Mouse (Mus musculus) ZHBTc4 (cell line): ENCODE results near the gene Olfr960.

Experiments
- DNase-seq: peaks from one replicate; pipeline ENCODE4 v3.0.0-alpha.2; 2011; ENCODE audit warnings: low read depth, low spot score

Gene Olfr960

DNA sequence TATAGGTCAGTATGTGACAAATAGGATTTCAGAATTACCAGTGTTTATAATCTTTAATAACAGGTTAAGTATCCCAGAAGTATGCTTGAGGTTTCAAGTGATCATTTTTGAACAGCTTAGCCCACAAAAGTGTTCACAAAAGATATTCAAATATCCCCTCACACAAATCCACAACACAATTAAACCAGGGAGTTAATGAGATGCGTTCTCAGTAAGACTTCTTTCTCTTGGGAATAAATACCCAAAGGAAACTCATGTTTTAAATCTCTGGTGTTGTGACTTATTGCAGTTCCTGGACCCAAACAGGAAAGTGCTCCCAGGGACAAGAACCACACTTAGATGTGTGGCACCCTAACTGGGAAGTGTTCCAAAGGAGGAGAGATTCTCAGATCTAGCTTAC is at the start of gene Olfr960:
TSS of gene Olfr960 (plus strand) at position 301 of the 400 bp plus-strand sequence.
- DNase-seq, result no peak

DNA sequence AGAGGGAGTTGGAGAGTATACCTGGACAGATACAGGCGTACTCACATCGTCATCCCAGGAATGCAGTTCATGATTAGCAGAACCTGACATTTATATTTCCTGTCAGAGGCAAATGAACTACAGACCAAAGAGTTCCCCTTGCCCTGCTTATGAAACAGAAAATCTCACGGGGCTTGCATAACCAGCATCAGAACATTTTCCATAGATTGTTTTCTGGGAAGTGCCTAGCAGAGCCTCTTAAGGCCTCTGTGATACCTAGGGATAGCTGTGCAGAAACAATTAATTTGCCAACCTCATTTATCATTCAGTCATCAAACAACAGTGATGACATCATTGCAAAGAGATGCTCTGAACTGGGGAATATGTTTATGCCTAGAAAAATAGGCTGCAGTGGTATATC is 45.7 kb upstream of the Olfr960 start, which contains the start of gene Olfr959:
TSS of gene Olfr959 (minus strand) at position 101 of the 400 bp plus-strand sequence.
- DNase-seq, result no peak

DNA sequence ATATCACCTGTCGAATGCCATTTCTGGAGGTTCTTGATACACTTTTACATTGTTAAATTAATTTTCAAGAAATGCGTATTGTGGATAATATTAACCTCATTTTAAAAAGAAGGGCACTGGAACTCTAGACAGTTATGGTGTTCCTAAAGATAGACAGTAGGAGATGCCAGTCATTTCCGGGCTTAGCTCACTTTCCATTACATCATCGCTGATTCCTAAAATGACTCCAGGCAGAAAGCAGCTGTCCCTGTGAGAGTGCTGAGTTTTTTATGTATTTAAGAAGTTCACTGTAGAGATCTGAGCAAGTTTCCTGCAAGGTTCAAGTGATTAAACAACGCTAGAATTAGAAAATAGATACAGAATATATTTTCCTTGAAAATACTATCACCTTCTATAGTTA is 44.1 kb upstream of the Olfr960 start:
- no peak for DNase-seq

DNA sequence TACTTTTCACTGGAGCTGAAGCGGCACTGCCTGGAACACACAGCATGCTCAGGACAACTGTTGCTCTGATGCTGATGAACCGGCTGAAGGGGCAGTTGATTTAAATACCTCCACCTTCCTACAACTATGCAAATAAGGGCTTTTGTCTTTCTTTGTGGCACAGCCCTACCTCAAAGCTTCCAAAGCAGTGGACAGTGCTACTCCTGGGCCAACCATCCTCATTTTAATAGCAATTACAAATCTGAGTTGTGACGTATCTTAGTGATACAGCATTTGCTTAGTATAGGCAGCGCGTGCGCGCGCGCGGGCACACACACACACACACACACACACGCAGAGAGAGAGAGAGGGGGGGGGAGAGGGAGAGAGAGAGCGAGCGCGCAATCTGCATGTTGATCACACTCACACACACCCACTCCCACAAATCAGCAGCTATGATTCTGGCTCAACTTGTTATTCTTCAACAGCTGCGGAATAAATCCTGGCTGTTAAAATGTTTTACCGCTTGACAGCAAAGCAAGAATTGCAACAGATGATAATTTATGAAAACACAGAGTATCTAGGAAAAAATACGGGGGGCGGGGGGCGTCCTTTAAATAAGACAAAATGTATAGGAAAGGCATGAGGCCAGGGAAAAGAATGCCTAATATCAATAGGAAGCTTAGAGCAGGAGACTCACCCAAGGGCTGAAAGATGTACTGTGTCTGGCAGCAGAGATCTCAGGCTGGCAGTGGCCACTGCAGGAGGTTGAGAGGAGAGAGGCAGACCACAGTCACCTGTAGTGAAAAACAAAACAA is 18.4 kb upstream of the Olfr960 start:
- peak; percentile 58 for DNase-seq

DNA sequence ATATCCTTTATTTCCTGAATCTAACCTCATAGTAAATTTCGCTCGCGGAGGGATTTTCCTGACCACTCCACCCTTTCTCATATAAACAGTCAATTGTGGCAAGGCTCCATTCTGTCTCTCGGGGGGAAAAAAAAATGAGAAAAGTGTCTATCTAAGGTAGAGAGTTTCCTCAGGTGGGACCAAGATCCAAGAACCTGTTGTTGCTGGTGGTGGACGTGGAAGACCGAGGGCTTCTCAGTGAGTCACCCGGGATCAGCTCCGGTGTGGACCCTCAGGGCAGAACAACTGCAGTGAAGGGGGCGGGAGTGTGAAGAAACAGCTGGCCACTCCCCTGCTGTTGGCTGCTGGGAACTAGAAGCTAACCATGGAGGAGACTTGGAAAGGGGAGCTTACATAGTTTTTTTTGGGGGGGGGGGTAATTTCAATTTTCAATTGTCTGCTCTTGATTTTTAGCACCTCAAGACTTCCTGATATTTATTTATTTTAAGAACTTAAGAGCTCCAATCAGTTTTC is 17.8 kb upstream of the Olfr960 start:
- peak; percentile 16 for DNase-seq

DNA sequence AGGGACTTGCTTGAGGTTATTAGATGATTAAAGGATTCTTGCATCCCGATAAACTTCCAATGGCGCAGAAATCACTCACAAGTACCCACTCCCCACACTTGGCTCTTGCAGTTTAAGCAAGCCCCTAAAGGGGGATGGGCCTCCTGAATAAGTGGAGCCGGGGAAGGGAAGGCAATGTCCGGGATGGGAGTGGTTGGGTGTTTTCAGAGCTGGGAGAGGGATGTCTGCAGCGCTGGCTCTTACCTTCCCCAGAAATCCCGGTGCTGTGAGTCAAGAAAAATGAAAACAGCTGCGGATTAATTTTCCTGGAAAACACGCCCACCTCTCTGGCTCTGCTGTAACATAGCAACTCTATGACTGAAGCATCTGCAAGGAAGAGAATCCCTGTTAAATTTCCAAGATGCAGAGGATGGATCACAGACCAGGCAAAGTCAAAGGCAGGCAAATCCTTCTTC is 17.1 kb upstream of the Olfr960 start, which contains the start of gene AW551984:
TSS of gene AW551984 (minus strand) at position 405 of the 455 bp plus-strand sequence.
- peak; percentile 39 for DNase-seq

DNA sequence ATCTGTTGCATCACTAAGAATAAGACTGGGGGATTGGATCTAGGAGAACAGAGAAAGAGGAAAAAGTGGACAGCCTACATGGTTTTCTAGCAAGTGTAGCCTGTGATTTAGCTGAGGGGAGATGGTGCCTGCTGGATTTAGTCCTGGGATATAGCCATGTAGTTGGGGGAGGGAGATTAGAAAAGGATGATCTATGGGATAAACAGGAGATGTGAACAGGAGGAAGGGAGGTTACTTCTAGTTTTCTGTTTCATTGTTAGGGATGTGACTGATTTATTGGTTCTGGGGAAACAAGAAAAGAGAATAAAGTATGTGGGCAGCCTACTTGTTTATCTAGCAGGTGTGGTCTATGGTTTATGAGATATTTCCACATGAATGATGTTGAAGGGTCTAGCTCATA is 12.7 kb upstream of the Olfr960 start:
- no peak for DNase-seq

DNA sequence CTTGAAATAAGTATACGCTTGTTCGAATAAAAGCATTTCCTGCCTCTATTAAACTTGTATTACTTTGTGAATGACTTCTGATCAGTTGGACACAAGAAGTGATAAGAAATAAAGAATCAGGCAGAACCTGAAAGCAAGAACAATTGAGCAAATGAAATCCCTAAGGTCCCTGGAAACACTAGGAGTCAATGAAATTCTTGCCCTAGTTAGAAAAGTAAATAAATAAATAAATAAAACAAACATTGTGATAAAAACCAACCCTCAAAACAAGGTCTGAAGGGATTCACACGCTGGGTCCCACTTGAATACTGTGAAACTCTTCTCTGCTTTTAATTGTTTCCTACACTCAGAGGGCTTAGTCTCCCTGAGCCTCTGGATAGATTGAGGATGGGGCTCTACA is 10.8 kb upstream of the Olfr960 start, which contains the start of gene Olfr148:
TSS of gene Olfr148 (plus strand) at position 301 of the 400 bp plus-strand sequence.
- no peak for DNase-seq

DNA sequence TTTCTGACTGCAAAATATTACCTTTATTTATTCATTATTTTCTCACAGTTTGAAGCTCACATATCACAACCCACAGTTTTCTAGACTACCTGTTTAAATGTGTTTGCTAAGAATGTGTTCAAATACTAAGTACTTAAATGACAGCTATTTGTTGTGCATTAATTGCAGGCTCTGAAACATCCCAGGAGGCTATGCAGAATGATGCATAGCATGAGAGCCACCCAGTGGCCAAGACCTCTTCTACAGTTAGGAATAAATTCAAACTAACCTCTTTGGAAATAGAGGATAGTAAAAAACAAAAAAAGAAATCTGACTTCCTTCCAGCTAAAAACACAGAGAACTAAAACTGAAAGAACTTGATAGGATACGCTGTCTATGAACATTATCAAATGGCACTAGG is 9.2 kb upstream of the Olfr960 start:
- DNase-seq, result peak; percentile 9

DNA sequence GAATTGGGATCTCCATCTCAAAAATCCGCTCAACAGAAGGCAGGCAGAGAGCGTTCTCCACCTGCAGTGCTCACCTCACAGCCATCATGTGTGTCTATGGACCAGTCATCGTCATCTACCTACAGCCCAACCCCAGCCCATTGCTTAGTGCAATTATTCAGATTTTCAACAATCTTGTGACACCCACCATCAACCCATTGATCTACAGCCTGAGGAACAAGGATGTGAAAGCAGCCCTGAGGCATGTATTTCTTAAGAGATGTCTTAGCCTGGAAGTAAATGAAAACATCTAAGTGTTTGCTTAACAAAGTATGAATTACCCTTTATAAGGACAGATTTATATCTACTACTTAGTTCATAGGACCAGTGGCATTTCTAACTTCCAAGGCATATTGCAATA is 2.6 kb downstream of the Olfr960 start:
- no peak for DNase-seq

DNA sequence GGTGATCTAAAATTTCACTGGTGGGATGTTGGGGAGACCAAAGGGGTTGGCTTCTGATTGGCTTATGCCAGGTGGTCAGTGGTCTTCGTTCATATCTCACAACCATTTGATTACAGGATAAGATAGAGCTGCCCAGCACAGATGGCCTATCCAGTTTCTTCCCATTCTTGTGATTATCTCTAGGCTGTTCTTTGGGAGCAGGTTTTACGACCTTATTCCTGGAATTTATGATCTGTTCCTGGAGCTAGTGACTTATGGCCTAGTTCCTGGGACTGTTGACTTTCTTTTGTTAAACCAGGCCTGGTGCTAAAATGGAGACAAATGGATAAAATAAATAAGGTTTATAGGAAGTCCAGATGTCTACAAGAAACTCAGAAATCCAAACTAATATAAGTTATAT is 3.5 kb downstream of the Olfr960 start:
- DNase-seq, result no peak

DNA sequence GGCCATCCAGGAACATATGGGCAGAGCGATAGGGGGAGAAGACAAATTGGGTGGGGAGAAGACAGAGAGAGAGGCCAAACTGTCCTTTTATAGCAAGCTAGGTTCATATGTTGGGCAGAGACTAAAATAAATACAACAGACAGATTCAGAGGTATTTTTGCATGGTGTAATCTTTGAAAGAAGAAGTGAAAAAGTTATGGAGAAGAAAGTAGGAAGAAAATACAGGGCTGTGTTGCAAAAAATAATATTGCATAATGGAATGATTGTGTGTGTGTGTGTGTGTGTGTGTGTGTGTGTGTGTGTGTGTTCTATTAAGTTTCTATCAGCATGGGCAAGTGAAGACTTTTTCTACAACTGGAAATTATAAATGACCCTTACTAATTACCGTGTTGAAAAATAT is 7.9 kb downstream of the Olfr960 start:
- DNase-seq, result no peak

DNA sequence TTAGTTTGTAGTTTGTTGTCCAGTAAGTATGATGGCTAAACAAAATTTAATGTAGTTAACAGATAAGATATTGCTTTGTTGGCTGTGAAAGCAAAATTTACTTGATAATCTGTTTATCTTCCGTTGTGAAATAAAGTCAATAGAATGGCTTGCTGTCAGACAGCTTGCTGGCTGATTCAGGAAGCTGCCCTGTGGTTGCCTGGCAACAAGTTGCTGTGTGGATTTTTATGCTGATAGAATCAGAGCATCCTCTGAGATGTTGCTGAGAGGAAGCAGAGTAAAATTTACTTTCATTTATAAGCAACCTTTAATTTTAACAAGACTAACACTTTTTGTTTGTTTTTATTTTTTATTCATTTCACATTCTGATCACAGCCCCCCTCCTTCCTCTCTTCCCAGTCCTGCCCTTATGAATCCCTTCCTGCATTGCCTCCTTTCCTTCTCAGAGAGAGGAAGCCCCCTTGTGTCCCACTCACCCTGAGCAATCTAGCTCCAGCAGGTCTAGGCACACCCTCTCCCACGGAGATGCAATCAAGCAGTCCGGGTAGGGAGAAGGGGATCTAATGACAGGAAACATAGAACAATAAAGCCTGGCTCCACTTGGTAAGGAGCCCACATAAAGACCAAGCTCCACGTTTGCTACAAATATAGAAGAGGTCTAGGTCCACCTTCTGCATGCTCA is 12.9 kb downstream of the Olfr960 start:
- DNase-seq, result no peak

DNA sequence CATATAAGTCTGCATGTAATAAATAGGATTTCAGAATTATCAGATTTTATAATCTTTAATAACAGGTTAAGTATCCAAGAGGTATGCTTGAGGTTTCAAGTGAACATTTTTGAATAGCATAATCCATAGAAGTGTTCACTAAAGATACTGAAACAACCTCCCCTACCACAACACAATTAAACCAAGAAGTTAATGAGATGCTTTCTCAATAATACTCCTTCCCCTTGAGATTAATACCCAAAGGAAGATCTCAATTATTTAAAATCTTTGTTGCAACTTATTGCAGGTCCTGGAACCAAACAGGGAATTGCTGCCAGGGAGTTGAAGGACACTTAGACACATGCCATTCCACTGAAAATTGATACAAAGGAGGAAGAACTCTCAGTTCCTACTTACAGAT is 23.6 kb downstream of the Olfr960 start, which contains the start of gene Olfr961:
TSS of gene Olfr961 (plus strand) at position 301 of the 400 bp plus-strand sequence.
- no peak for DNase-seq

DNA sequence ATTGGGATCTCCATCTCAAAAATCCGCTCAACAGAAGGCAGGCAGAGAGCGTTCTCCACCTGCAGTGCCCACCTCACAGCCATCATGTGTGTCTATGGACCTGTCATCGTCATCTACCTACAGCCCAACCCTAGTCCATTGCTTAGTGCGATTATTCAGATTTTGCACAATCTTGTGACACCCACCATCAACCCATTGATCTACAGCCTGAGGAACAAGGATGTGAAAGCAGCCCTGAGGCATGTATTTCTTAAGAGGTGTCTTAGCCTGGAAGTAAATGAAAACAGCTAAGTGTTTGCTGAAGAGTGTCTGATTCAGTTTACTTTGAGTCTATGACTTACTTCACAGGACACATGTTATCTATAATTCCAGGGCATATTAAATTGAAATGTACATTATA is 26.2 kb downstream of the Olfr960 start:
- no peak for DNase-seq

DNA sequence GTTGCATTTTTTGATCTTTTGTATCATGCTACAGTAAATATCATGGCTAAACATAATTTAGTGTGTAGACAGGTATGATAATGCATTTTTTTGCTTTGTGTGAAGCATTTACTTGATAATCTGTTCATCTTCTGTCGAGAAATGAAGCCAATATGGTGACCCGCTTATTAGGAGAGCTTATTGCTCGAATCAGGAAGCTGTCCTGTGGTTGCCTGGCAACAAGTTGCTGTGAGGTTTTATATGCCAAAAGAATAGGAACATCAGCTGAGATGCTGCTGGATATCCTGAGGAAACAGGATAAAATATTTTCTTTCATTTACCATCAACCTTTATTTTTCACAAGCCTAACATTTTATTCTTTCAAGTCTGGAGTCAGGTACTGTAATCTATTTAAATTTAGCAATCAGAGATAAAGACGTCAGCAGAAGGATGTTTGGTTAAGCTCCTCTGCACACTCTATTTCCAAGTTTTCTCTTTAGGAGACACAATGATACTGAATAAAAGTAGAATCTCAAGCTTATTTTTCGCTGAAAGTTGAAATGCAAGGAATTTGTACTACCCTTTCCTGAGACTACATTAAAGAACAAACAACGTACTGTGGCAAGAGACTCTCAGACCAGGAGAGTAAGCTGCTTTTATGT is 33.7 kb downstream of the Olfr960 start:
- DNase-seq, result no peak

DNA sequence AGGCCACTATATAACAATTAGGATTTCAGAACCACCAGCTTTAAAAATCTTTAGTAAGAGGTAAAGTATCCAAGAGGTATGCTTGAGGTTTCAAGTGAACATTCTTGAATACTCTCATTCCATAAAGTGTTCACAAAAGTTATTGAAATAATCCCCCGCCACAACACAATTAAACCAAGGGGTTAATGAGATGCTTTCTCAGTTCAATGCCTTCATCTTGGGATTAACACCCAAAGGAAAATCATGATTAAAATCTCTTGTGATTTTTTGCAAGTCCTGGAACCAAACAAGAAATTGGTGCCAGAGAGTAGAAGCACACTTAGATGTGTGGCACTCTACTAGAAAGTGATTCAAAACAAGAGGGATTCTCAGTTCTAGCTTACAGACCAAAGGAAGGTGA is 45.7 kb downstream of the Olfr960 start, which contains the start of gene Olfr963:
TSS of gene Olfr963 (plus strand) at position 301 of the 400 bp plus-strand sequence.
- no peak for DNase-seq

DNA sequence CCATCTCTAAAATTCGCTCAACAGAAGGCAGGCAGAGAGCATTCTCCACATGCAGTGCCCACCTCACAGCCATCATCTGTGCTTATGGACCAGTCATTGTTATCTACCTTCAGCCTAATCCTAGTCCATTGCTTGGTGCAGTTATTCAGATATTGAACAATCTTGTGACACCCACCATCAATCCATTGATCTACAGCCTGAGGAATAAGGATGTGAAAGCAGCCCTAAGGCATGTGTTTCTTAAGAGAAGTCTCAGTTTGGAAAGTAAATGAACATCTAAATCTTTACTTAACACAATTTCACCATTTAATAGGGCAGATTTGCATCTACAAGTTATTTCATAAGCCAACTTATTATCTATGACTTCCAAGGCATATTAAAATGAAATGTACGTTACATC is 48.5 kb downstream of the Olfr960 start:
- DNase-seq, result no peak
